Mouse (Mus musculus) CD4-positive helper T cell, adult 2 months (primary cell): ENCODE data around the gene Mtmr6.

Experiments used
- DNase-seq: peaks from one replicate; pipeline ENCODE4 v3.0.0-alpha.2; 2012; ENCODE audit warnings: low read depth, missing footprints, low spot score

Gene Mtmr6

GRCm38 (mm10) chr14:60264990-60265876 lies at the start of gene Mtmr6:
Gene Mtmr6 (plus strand): TSS chr14:60265228.
- peak; percentile 99 for DNase-seq

- DNase-seq = no peak
Observed at GRCm38 (mm10) chr14:60216125-60216524, 48.9 kb upstream of the Mtmr6 start.

GRCm38 (mm10) chr14:60217616-60218015 lies 47.4 kb upstream of the Mtmr6 start:
- DNase-seq = no peak

GRCm38 (mm10) chr14:60219886-60220285 lies 45.1 kb upstream of the Mtmr6 start:
- no peak for DNase-seq

- DNase-seq = no peak
Observed at GRCm38 (mm10) chr14:60238551-60238950, 26.5 kb upstream of the Mtmr6 start.

- DNase-seq = peak; percentile 25
Observed at GRCm38 (mm10) chr14:60250366-60250765, 14.7 kb upstream of the Mtmr6 start.

DNA sequence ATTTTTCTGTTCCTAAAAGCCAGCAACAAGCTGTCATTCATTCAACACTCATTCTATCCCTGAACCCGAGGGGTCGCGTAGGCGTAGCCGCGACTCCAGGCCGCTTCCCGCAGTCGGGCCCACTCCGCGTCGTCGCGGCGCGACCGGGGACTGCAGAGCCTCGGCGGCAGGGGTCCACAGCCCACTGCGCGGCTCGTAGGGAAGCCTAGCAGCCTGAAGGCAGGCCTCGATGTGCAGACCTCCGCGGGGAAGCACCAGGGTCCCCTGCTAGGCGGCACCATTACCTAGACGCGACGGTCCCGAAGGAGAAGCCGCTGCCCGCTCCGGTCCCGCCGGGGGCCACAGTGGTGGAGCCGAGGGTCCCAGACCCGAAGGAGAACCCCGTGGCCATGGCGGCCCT lies 14.1 kb upstream of the Mtmr6 start:
- DNase-seq = peak; percentile 71

- peak; percentile 100 for DNase-seq
Observed at GRCm38 (mm10) chr14:60251281-60252003, 13.6 kb upstream of the Mtmr6 start, which contains the start of the genes Nupl1 and Gm49336. Gene Nupl1 (minus strand): TSS chr14:60251431. Gene Gm49336 (minus strand): TSS chr14:60251507.

GRCm38 (mm10) chr14:60252004-60253000 lies 12.7 kb upstream of the Mtmr6 start:
- DNase-seq = peak; percentile 13

DNA sequence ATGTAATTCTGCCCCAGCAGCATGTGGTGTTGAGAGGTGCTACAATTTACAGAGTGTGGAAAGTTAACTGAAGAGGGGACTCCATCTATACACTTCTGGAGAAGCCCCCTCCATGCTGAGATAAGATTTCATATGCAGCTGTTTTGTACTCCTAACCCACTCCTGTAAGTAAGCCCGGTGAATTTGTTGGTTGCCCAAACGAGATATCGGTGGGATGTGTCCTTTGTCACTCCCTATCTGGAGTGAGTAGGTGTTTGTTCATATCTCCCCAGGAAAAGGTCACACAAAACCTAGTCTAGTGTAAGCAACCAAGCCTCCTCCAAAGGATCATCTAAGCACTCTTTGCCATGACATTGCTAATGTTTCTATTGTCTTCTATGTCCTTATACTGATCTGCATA lies 11.6 kb upstream of the Mtmr6 start:
- no peak for DNase-seq

DNA sequence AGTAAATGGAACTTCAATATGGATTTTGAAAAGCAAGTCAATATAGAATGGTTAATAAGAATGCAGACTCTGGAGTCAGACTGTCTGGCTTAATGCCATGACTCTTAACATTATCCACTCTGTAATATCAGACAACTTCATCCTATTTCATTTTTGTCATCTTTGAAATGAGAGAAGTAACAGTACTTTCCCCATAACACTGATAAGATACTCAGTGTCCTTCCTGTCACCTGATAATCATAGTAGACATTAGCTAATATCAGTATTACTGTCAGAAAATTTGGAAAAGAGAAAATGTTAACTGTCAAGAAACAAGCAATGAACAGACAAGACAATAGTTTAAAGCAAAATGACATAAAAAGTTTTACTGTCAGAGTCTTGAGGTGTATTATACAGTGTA lies 10.3 kb upstream of the Mtmr6 start:
- no peak for DNase-seq

DNA sequence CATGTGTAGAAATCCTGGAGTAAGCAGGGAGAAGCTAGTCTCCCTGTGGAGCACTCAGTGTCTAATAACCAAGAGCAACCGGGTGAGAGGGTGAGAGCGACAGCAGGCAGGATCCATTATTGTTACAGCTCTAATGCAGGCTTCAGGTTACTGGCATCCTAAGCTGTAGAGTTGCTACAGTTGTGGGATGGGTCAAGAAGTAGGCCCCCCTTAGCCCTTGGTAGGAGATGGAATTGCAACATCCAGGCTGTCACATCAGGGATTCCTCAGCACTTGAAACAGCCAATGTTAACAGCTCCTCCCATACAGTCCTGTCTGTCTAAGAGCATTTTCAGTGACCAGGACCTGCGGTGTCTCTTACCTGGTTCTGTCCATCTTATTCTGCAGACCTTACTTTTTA lies 8.7 kb upstream of the Mtmr6 start:
- DNase-seq = no peak

- DNase-seq = no peak
Observed at GRCm38 (mm10) chr14:60257101-60257500, 7.9 kb upstream of the Mtmr6 start.

GRCm38 (mm10) chr14:60257851-60258250 lies 7.2 kb upstream of the Mtmr6 start:
- DNase-seq = no peak

DNA sequence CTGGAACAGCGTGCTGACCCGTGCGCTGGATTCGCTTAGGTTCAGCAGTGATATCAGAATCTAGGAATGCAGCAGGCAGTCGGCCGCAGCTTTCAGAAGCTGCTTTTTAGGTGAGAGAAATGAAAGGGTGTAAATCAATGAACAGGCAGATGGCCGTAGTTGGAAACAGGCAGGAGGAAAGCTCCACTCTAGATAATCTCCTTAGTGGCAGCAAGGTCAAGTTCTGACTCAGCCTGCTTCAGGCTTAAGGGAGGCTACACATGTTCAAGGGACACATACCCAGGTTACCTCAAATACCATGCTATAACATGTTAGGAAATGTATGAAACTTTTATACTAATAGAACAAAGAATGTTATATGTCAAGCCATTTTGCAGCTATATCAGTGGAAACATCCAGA lies 2.7 kb upstream of the Mtmr6 start:
- no peak for DNase-seq

DNA sequence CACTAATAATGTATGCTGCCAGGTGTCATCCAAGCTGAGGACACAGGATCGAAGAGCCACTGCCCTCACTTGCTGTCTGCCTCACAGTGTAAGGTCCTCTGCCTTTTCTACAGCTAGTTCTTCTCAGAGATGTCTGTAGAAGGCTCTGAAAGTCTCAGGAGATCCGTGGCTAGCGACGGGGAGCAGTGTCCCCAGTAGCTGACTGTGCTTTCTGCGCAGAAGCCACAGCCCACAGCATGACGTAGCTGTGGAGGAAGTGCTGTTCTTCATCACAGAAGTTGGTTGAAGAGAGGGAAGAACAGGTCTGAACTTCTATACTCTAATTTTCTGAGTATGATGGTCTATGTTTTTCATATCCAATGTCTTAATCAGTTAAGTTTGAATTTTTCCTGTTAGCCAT lies 4.3 kb downstream of the Mtmr6 start:
- DNase-seq = peak; percentile 66

DNA sequence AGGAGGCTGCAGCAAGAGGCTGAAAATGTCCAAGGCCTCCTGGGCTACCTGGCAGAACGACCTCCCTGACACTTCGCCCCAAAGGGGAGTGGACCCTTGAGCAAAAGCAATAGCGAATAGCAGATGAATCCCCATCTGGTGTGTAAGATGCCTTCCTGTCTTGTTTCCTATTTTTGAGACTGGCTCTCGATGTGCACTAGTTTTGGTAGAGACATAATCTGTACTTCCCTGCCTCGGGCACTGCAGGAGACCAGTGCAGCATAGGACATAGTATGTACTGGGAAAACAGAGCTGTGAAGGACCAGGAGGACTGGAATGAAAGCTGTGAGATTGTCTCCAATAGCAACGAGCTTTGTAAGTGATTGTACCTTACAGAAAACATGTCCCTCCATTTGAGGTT lies 8.3 kb downstream of the Mtmr6 start:
- no peak for DNase-seq

DNA sequence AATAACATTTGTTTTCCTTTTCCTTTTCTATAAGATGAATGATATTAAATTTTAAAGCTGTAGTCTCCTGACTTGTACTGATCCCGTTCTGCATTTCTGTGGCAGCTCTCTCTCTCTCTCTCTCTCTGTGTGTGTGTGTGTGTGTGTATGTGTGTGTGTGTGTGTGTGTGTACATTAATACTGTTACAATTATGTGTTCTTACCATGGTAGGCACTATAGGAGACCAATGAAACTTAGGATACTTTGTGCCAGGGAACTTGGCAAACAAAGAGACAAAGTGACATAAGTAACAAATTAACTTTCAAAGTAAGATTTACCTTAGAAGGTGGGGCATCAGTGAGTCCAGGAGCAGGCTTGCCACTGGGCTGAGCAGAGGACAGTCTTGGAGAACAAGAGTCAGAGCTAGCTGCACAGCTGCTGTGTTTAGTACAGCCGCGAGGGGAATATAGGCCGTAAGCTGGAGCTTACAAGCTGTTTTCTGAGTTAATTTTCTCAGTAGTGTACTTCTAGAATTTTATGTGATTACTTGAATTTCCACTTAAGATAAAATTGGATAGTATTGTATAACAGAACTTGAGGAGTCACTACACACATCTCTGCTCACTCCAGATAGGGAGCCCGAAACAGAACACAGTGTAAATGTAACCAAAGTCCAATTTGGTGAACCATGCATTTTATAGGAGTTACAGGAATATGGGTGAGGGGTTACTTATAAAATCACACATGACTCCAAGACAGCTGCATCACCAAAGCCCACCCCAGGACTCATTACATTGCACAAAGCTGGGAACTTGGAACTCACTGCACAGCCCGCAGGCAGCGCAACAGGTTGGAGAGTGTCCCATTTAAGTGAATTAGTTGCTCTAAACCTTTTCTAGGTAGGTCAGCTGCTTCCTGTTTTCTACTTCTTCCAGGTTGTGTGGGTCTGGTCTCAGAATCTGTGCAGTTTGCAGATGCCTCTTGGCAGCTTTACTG lies 10.6 kb downstream of the Mtmr6 start:
- no peak for DNase-seq

- no peak for DNase-seq
Observed at GRCm38 (mm10) chr14:60286194-60286863, 21.3 kb downstream of the Mtmr6 start.

DNA sequence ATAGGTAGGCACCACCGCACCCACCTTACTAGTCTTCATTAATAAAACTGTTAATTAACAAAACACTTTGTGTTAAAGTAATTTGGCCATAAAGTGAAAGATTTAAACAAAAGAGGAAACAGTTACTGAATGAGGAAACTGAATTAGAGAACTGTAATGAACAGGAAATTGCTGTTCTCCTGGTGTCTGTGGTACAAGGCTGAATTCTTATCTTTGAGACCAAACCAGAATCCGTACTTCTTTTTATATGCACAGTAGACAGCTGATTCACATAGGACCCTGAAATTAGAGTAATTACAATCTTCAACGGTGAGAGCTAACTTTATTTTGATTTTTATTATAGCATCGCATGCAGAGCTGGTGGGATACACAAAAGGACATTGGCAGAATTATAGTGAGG lies 25.3 kb downstream of the Mtmr6 start:
- no peak for DNase-seq
